Mouse (Mus musculus) myocyte (in vitro differentiated cells): ENCODE measurements around the gene Rbpjl. TPM values are rescaled to one million over a fixed set of nuclear protein-coding genes. Genes with fewer than 3 reads are reported as not detected.

Experiments used
- H3K27me3 ChIP-seq: one replicate; pipeline ENCODE4 v1.6.1; 2011; ENCODE audit not compliant: control insufficient read depth, insufficient read depth, insufficient read length
- H3K36me3 ChIP-seq: one replicate; pipeline ENCODE4 v1.6.1; 2011; ENCODE audit not compliant: control insufficient read depth, insufficient read depth
- H3K4me2 ChIP-seq: one replicate; pipeline ENCODE4 v1.6.1; 2011; ENCODE audit warnings: low read depth, control low read depth
- H3K4me3 ChIP-seq: one replicate; pipeline ENCODE4 v1.5.1; 2011; ENCODE audit warnings: mild to moderate bottlenecking, control low read depth, moderate library complexity
- H3K79me2 ChIP-seq: one replicate; pipeline ENCODE4 v1.6.1; 2011; ENCODE audit not compliant: control insufficient read depth, insufficient read depth
- H3ac ChIP-seq: one replicate; pipeline ENCODE4 v1.6.1; 2011; ENCODE audit not compliant: control insufficient read depth, insufficient read length
- CEBPB ChIP-seq: IDR thresholded peaks from 2 replicates; pipeline ENCODE4 v1.6.1; 2011; ENCODE audit warnings: mild to moderate bottlenecking, moderate library complexity; ENCODE audit not compliant: poor library complexity, insufficient read depth, severe bottlenecking
- E2F4 ChIP-seq: IDR thresholded peaks from one replicate; pipeline ENCODE4 v1.6.1; 2011; ENCODE audit warnings: mild to moderate bottlenecking, control low read depth, moderate library complexity; ENCODE audit not compliant: insufficient read depth
- MAX ChIP-seq: IDR thresholded peaks from one replicate; pipeline ENCODE4 v1.6.1; 2011; ENCODE audit warnings: low read depth, mild to moderate bottlenecking, control low read depth
- MYOD1 ChIP-seq, 3 experiments: IDR thresholded peaks; one replicate each; pipeline ENCODE4 v1.6.1; 2011; ENCODE audit warnings: control low read depth in 2 of 3, low read depth in 2 of 3, mild to moderate bottlenecking in 2 of 3, moderate library complexity in 1 of 3; ENCODE audit not compliant: insufficient read length in 2 of 3, control insufficient read depth in 1 of 3
- MYOG ChIP-seq, 3 experiments: IDR thresholded peaks; one replicate each; pipeline ENCODE4 v1.6.1; 2011; ENCODE audit warnings: control low read depth in 2 of 3, low read depth in 2 of 3, mild to moderate bottlenecking in 2 of 3; ENCODE audit not compliant: insufficient read length in 2 of 3, control insufficient read depth in 1 of 3, insufficient read depth in 1 of 3
- POLR2A ChIP-seq: IDR thresholded peaks from one replicate; pipeline ENCODE4 v1.6.1; 2011; ENCODE audit warnings: low read depth, mild to moderate bottlenecking, control low read depth, moderate library complexity; ENCODE audit not compliant: insufficient read length
- POLR2AphosphoS2 ChIP-seq: IDR thresholded peaks from one replicate; pipeline ENCODE4 v1.6.1; 2011; ENCODE audit warnings: low read depth, control low read depth; ENCODE audit not compliant: insufficient read length
- REST ChIP-seq: IDR thresholded peaks from one replicate; pipeline ENCODE4 v1.6.1; 2011; ENCODE audit warnings: mild to moderate bottlenecking, control low read depth, moderate library complexity; ENCODE audit not compliant: insufficient read depth, insufficient read length
- SRF ChIP-seq: IDR thresholded peaks from one replicate; pipeline ENCODE4 v1.6.1; 2011; ENCODE audit warnings: low read depth; ENCODE audit not compliant: control insufficient read depth, insufficient read length
- TCF12 ChIP-seq: IDR thresholded peaks from one replicate; pipeline ENCODE4 v1.6.1; 2011; ENCODE audit warnings: mild to moderate bottlenecking, control low read depth; ENCODE audit not compliant: poor library complexity, insufficient read depth, severe bottlenecking
- TCF3 ChIP-seq: IDR thresholded peaks from one replicate; pipeline ENCODE4 v1.6.1; 2011; ENCODE audit warnings: low read depth, control low read depth; ENCODE audit not compliant: insufficient read length
- USF1 ChIP-seq: IDR thresholded peaks from one replicate; pipeline ENCODE4 v1.6.1; 2011; ENCODE audit warnings: low read depth, mild to moderate bottlenecking, control low read depth, moderate library complexity
- polyA plus RNA-seq: library from polyadenylated mRNA; unstranded; fragments of >200 nt; fragmentation: generic; extraction: Trizol; gene quantifications from one replicate; pipeline ENCODE4 v1.2.1, GENCODE M21; 2012; ENCODE audit warnings: missing spikeins

Gene Rbpjl
- polyA plus RNA-seq: 0.06 TPM

GRCm38 (mm10) chr2:164402906-164403305 lies at the start of gene Rbpjl:
Rbpjl (plus strand) TSS chr2:164403141.
- Histone ChIP-seq H3K27me3 (peaks cover 56% of the 10 kb centered on the region), H3K36me3 (no peaks in the 10 kb centered on the region), H3K4me3 (no peak within 1 kb of the TSS), H3K79me2 (no peaks in the 10 kb centered on the region), H3ac (no peak within 1 kb of the TSS), H3K4me2 (no peak within 1 kb of the TSS)
- no peak for TF ChIP-seq SRF
- TF ChIP-seq MYOG (IDR thresholded peaks at IDR 0.05; ENCODE audit: control insufficient read depth in 1 of 3, insufficient read depth in 1 of 3, insufficient read length in 2 of 3, low read depth in 2 of 3): peak in 1 of 3 experiments; percentile 32

- H3K79me2 ChIP-seq: no peaks in the 10 kb centered on the region
Observed at GRCm38 (mm10) chr2:164353356-164353755, 49.6 kb upstream of the Rbpjl start.

GRCm38 (mm10) chr2:164356177-164356967 lies 46.6 kb upstream of the Rbpjl start:
- no peaks in the 10 kb centered on the region for H3K36me3 ChIP-seq
- TF ChIP-seq CEBPB (peak; percentile 78), REST (no peak)
- H3K4me2 ChIP-seq: peak overlapping the region; percentile 46
- H3ac ChIP-seq: no peak overlapping the region
- H3K79me2 ChIP-seq: no peaks in the 10 kb centered on the region
- H3K27me3 ChIP-seq: no peaks in the 10 kb centered on the region
- H3K4me3 ChIP-seq: no peak overlapping the region

More at GRCm38 (mm10) chr2:164353356-164353755, 49.6 kb upstream of the Rbpjl start:
- Histone ChIP-seq H3K27me3 (no peaks in the 10 kb centered on the region), H3K36me3 (no peaks in the 10 kb centered on the region), H3ac (no peak overlapping the region), H3K4me3 (no peak overlapping the region), H3K4me2 (no peak overlapping the region)
- TF ChIP-seq E2F4: no peak
- no peak for TF ChIP-seq CEBPB
- no peak for TF ChIP-seq USF1
- no peak for TF ChIP-seq MYOD1 (IDR thresholded peaks at IDR 0.05; ENCODE audit: control insufficient read depth in 1 of 3, insufficient read length in 2 of 3, low read depth in 2 of 3)
- no peak for TF ChIP-seq POLR2AphosphoS2
- no peak for TF ChIP-seq MAX
- TF ChIP-seq TCF12: no peak
- no peak for TF ChIP-seq POLR2A
- no peak for TF ChIP-seq TCF3
- TF ChIP-seq SRF: no peak
- TF ChIP-seq MYOG (IDR thresholded peaks at IDR 0.05; ENCODE audit: control insufficient read depth in 1 of 3, insufficient read depth in 1 of 3, insufficient read length in 2 of 3, low read depth in 2 of 3): no peak
- no peak for TF ChIP-seq REST

- no peaks in the 10 kb centered on the region for H3K27me3 ChIP-seq
- H3K4me2 ChIP-seq: no peak overlapping the region
- H3K4me3 ChIP-seq: no peak overlapping the region
- no peaks in the 10 kb centered on the region for H3K79me2 ChIP-seq
- no peaks in the 10 kb centered on the region for H3K36me3 ChIP-seq
- no peak for TF ChIP-seq POLR2A
- H3ac ChIP-seq: no peak overlapping the region
Observed at GRCm38 (mm10) chr2:164358373-164358772, 44.6 kb upstream of the Rbpjl start.

GRCm38 (mm10) chr2:164359031-164359430 lies 43.9 kb upstream of the Rbpjl start:
- Histone ChIP-seq H3K36me3 (no peaks in the 10 kb centered on the region), H3K4me2 (no peak overlapping the region), H3K79me2 (no peaks in the 10 kb centered on the region), H3ac (no peak overlapping the region), H3K27me3 (no peaks in the 10 kb centered on the region), H3K4me3 (no peak overlapping the region)
- TF ChIP-seq MAX: no peak
- no peak for TF ChIP-seq TCF3
- no peak for TF ChIP-seq USF1

DNA sequence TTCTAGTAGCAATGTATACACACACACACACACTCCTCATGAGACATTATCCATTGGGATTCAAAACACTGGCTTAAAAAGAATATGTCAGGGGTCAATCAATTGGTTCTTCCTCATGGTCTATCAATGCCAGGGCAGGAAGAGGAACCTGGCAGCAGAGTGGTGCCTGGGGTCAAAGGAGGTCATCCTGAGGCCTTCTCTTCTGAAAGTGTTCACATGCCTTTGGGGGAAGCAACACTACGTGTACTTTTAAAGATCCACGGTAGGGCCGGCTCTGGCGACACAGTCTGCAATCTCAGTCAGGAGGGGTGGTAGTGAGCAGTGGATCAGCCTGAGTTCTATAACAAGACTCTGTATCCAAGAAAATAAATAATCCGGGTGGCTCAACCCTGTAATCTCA lies 43.3 kb upstream of the Rbpjl start:
- no peak overlapping the region for H3ac ChIP-seq

More for the DNA sequence above, 43.3 kb upstream of the Rbpjl start:
- no peaks in the 10 kb centered on the region for H3K36me3 ChIP-seq
- no peaks in the 10 kb centered on the region for H3K79me2 ChIP-seq
- no peaks in the 10 kb centered on the region for H3K27me3 ChIP-seq
- no peak overlapping the region for H3K4me3 ChIP-seq
- H3K4me2 ChIP-seq: no peak overlapping the region
- TF ChIP-seq TCF12: no peak
- TF ChIP-seq MYOG (IDR thresholded peaks at IDR 0.05; ENCODE audit: control insufficient read depth in 1 of 3, insufficient read depth in 1 of 3, insufficient read length in 2 of 3, low read depth in 2 of 3): no peak
- TF ChIP-seq SRF: no peak
- TF ChIP-seq E2F4: no peak
- TF ChIP-seq CEBPB: no peak
- TF ChIP-seq USF1: no peak
- no peak for TF ChIP-seq POLR2AphosphoS2
- TF ChIP-seq TCF3: no peak
- no peak for TF ChIP-seq MYOD1 (IDR thresholded peaks at IDR 0.05; ENCODE audit: control insufficient read depth in 1 of 3, insufficient read length in 2 of 3, low read depth in 2 of 3)
- TF ChIP-seq REST: no peak
- TF ChIP-seq MAX: no peak
- no peak for TF ChIP-seq POLR2A
